Mouse (Mus musculus): ENCODE measurements at regions not wholly inside any gene's neighbourhood (a gene's known extent, or its start where the extent isn't known, plus 50 kb on each side); places are given as distances from the start of the nearest gene placed in this dataset.

- no peaks in the 10 kb centered on the region for H3K27me3 ChIP-seq
- H3K4me3 ChIP-seq: no peak overlapping the region
- H3K4me1 ChIP-seq: 0 out of 2 replicates have a peak, but pooled peaks cover 3% of the 10 kb centered on the region
- no peak overlapping the region for H3K9ac ChIP-seq (replicated peaks)
- H3K9me3 ChIP-seq: no peaks in the 10 kb centered on the region
- H3K4me2 ChIP-seq (replicated peaks): no peak overlapping the region
- ATAC-seq (ENCODE audit: low FRiP score, low read depth): no peak
- H3K27ac ChIP-seq (replicated peaks): no peak overlapping the region
- no peaks in the 10 kb centered on the region for H3K36me3 ChIP-seq
These were observed 275.1 kb upstream of the Pkn2 start for GRCm38 (mm10) chr3:143156733-143157524.

- no peak overlapping the region for H3K27ac ChIP-seq (replicated peaks)
- H3K36me3 ChIP-seq: no peaks in the 10 kb centered on the region
- H3K27me3 ChIP-seq: no peaks in the 10 kb centered on the region
- H3K9me3 ChIP-seq: no peaks in the 10 kb centered on the region
- no peak; the same call in 1 of the 2 replicates for ATAC-seq (ENCODE audit: low FRiP score, low read depth)
- H3K4me3 ChIP-seq: no peak overlapping the region
- H3K4me2 ChIP-seq (replicated peaks): no peak overlapping the region
- H3K9ac ChIP-seq (replicated peaks): no peak overlapping the region
- 29% methylated on average over 1 of the region's 1 CpGs for WGBS
- H3K4me1 ChIP-seq: 0 out of 2 replicates have a peak, but pooled peaks cover 3% of the 10 kb centered on the region
These were observed 274.4 kb upstream of the Pkn2 start for GRCm38 (mm10) chr3:143156174-143156573.

GRCm38 (mm10) chr3:143155556-143155955 lies 273.8 kb upstream of the Pkn2 start:
- H3K36me3 ChIP-seq: no peaks in the 10 kb centered on the region
- 0 out of 2 replicates have a peak, but pooled peaks cover 3% of the 10 kb centered on the region for H3K4me1 ChIP-seq
- 92% methylated on average over 1 of the region's 1 CpGs for WGBS
- no peak overlapping the region for H3K27ac ChIP-seq (replicated peaks)
- H3K4me3 ChIP-seq: no peak overlapping the region
- H3K9me3 ChIP-seq: no peaks in the 10 kb centered on the region
- no peak for ATAC-seq (ENCODE audit: low FRiP score, low read depth)
- no peaks in the 10 kb centered on the region for H3K27me3 ChIP-seq
- no peak overlapping the region for H3K4me2 ChIP-seq (replicated peaks)
- H3K9ac ChIP-seq (replicated peaks): no peak overlapping the region

GRCm38 (mm10) chr3:143147471-143147870 lies 265.7 kb upstream of the Pkn2 start:
- H3K27ac ChIP-seq (replicated peaks): no peak overlapping the region
- no peaks in the 10 kb centered on the region for H3K4me1 ChIP-seq
- 56% methylated on average over 8 of the region's 8 CpGs for WGBS
- ATAC-seq (ENCODE audit: low FRiP score, low read depth): peak; percentile 72; the same call in 1 of the 2 replicates
- no peaks in the 10 kb centered on the region for H3K9me3 ChIP-seq
- no peak overlapping the region for H3K4me3 ChIP-seq
- H3K9ac ChIP-seq (replicated peaks): no peak overlapping the region
- H3K36me3 ChIP-seq: no peaks in the 10 kb centered on the region
- no peaks in the 10 kb centered on the region for H3K27me3 ChIP-seq
- H3K4me2 ChIP-seq (replicated peaks): no peak overlapping the region

- no peaks in the 10 kb centered on the region for H3K36me3 ChIP-seq
- no peaks in the 10 kb centered on the region for H3K27me3 ChIP-seq
- H3K4me3 ChIP-seq: no peak overlapping the region
- WGBS: 81% methylated on average over 3 of the region's 3 CpGs
- H3K9me3 ChIP-seq: no peaks in the 10 kb centered on the region
- no peaks in the 10 kb centered on the region for H3K4me1 ChIP-seq
- ATAC-seq (ENCODE audit: low FRiP score, low read depth): no peak
- no peak overlapping the region for H3K9ac ChIP-seq (replicated peaks)
- H3K27ac ChIP-seq (replicated peaks): no peak overlapping the region
- no peak overlapping the region for H3K4me2 ChIP-seq (replicated peaks)
These were observed 257.1 kb upstream of the Pkn2 start for GRCm38 (mm10) chr3:143138952-143139351.

GRCm38 (mm10) chr3:143134528-143134927 lies 252.7 kb upstream of the Pkn2 start:
- WGBS: 88% methylated on average over 2 of the region's 2 CpGs
- Histone ChIP-seq H3K27me3 (no peaks in the 10 kb centered on the region), H3K27ac (replicated peaks) (no peak overlapping the region), H3K9me3 (no peaks in the 10 kb centered on the region), H3K4me3 (no peak overlapping the region), H3K36me3 (no peaks in the 10 kb centered on the region), H3K4me1 (no peaks in the 10 kb centered on the region), H3K4me2 (replicated peaks) (no peak overlapping the region), H3K9ac (replicated peaks) (no peak overlapping the region)
- ATAC-seq (ENCODE audit: low FRiP score, low read depth): no peak

- Histone ChIP-seq H3K4me2 (replicated peaks) (no peak overlapping the region), H3K27ac (replicated peaks) (no peak overlapping the region), H3K27me3 (no peaks in the 10 kb centered on the region), H3K4me3 (no peak overlapping the region), H3K9me3 (no peaks in the 10 kb centered on the region), H3K9ac (replicated peaks) (no peak overlapping the region), H3K4me1 (no peaks in the 10 kb centered on the region), H3K36me3 (no peaks in the 10 kb centered on the region)
- ATAC-seq (ENCODE audit: low FRiP score, low read depth): no peak
- WGBS: 80% methylated on average over 13 of the region's 13 CpGs
These were observed 226.0 kb upstream of the Pkn2 start for GRCm38 (mm10) chr3:143107733-143108291.

GRCm38 (mm10) chr3:143104734-143105133 lies 222.9 kb upstream of the Pkn2 start:
- Histone ChIP-seq H3K4me1 (no peaks in the 10 kb centered on the region), H3K9me3 (no peaks in the 10 kb centered on the region), H3K27ac (replicated peaks) (no peak overlapping the region), H3K4me3 (no peak overlapping the region), H3K36me3 (no peaks in the 10 kb centered on the region), H3K4me2 (replicated peaks) (no peak overlapping the region), H3K27me3 (no peaks in the 10 kb centered on the region), H3K9ac (replicated peaks) (no peak overlapping the region)
- no peak for ATAC-seq (ENCODE audit: low FRiP score, low read depth)
- WGBS: 34% methylated on average over 2 of the region's 2 CpGs

GRCm38 (mm10) chr3:143103333-143103732 lies 221.5 kb upstream of the Pkn2 start:
- H3K4me2 ChIP-seq (replicated peaks): no peak overlapping the region
- no peaks in the 10 kb centered on the region for H3K9me3 ChIP-seq
- H3K4me1 ChIP-seq: no peaks in the 10 kb centered on the region
- H3K27me3 ChIP-seq: no peaks in the 10 kb centered on the region
- ATAC-seq (ENCODE audit: low FRiP score, low read depth): no peak
- H3K4me3 ChIP-seq: no peak overlapping the region
- WGBS: 45% methylated on average over 3 of the region's 3 CpGs
- no peak overlapping the region for H3K9ac ChIP-seq (replicated peaks)
- H3K27ac ChIP-seq (replicated peaks): no peak overlapping the region
- no peaks in the 10 kb centered on the region for H3K36me3 ChIP-seq

- H3K36me3 ChIP-seq: no peaks in the 10 kb centered on the region
- peak overlapping the region; percentile 51; the same call in 1 of the 2 replicates for H3K9ac ChIP-seq (replicated peaks)
- WGBS: 3% methylated on average over 43 of the region's 59 CpGs
- peak; percentile 93 for ATAC-seq (ENCODE audit: low FRiP score, low read depth)
- peak overlapping the region; percentile 69 for H3K27ac ChIP-seq (replicated peaks)
- peak overlapping the region; percentile 57 for H3K4me2 ChIP-seq (replicated peaks)
- no peaks in the 10 kb centered on the region for H3K4me1 ChIP-seq
- no peaks in the 10 kb centered on the region for H3K27me3 ChIP-seq
- peak overlapping the region; percentile 47 for H3K4me3 ChIP-seq
- H3K9me3 ChIP-seq: no peaks in the 10 kb centered on the region
These were observed 219.2 kb upstream of the Pkn2 start for GRCm38 (mm10) chr3:143100810-143101645.

GRCm38 (mm10) chr3:143100203-143100602 lies 218.4 kb upstream of the Pkn2 start:
- H3K9ac ChIP-seq (replicated peaks): no peak overlapping the region
- WGBS: 74% methylated on average over 7 of the region's 7 CpGs
- no peak for ATAC-seq (ENCODE audit: low FRiP score, low read depth)
- H3K27me3 ChIP-seq: no peaks in the 10 kb centered on the region
- H3K4me2 ChIP-seq (replicated peaks): peak overlapping the region; percentile 57
- peak overlapping the region; percentile 69; the same call in 1 of the 2 replicates for H3K27ac ChIP-seq (replicated peaks)
- peak overlapping the region; percentile 47; the same call in 1 of the 2 replicates for H3K4me3 ChIP-seq
- H3K9me3 ChIP-seq: no peaks in the 10 kb centered on the region
- H3K36me3 ChIP-seq: no peaks in the 10 kb centered on the region
- no peaks in the 10 kb centered on the region for H3K4me1 ChIP-seq

GRCm38 (mm10) chr3:143092206-143092605 lies 210.4 kb upstream of the Pkn2 start:
- no peak overlapping the region for H3K4me3 ChIP-seq
- H3K36me3 ChIP-seq: no peaks in the 10 kb centered on the region
- H3K27ac ChIP-seq (replicated peaks): no peak overlapping the region; the same call in 1 of the 2 replicates
- ATAC-seq (ENCODE audit: low FRiP score, low read depth): peak; percentile 35; the same call in 1 of the 2 replicates
- 57% methylated on average over 4 of the region's 4 CpGs for WGBS
- H3K4me2 ChIP-seq (replicated peaks): no peak overlapping the region
- H3K4me1 ChIP-seq: peaks cover 6% of the 10 kb centered on the region; the same call in 1 of the 2 replicates
- no peak overlapping the region for H3K9ac ChIP-seq (replicated peaks)
- H3K9me3 ChIP-seq: no peaks in the 10 kb centered on the region
- H3K27me3 ChIP-seq: no peaks in the 10 kb centered on the region
